Mouse (Mus musculus): ENCODE data around the gene Gpr153.
A peak's percentile ranks its signal among the peaks of the same experiment; 100 is the strongest.

Gene Gpr153

GRCm38 (mm10) chr4:152290991-152291390, 17.0 kb downstream of the Gpr153 start:
- no peak for DNase-seq

DNA sequence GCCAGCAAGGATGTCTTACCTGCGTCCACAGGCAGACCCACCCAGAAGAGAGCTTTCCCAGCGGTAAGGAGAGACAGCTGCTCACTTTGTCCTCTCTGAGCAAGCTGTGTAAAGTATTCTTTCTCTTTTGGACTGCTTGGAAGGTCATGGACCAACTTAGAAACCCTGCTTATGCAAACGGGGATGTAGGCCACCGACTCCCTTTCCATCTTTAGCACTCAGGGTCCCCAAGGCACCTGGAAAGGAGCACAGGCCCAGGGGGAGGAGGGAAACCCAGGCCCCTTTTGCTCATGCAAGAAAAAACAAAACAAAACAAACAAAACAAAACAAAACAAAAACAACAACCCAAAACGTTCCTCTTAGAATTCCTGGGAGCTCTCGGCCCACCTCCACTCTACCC, 17.5 kb downstream of the Gpr153 start, which contains the start of gene Hes3:
Gene Hes3 (minus strand): TSS at position 101 of the 400 bp plus-strand sequence.
- no peak for DNase-seq

DNA sequence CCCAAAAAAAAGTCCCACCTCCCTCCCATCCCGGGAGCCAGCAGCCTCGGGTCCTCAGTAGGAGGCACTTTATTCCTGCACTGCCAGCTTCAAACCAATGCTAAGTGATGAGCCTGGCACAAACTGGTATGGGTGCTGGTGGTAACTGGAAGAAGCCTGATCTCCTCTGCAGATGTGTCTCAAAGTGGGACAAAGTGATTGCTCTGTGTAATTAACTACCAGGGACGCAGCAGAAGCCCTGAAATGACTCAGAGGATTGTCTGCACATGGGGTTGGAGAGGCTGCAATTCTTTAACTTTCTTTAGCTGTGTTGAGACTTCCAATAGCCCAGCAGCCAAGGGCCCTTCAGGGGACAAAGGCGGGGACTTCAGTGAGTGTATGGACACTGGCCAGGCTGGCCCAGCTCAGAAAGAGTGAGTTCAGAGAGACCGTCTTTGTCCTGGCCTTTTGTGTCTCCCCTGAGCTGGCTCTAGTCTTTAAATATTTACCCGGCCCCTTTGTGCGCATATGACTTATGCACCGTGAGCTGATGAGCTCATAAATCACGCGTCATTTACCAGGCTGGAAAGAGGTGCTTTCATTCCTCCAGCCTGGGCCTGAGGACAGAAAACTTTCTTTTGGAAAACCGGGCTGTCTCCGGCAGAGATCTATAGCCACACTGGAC, 18.2 kb downstream of the Gpr153 start:
- no peak for DNase-seq

GRCm38 (mm10) chr4:152294188-152294929, 20.3 kb downstream of the Gpr153 start:
- DNase-seq: no peak

GRCm38 (mm10) chr4:152295916-152296315, 21.9 kb downstream of the Gpr153 start:
- DNase-seq: no peak

DNA sequence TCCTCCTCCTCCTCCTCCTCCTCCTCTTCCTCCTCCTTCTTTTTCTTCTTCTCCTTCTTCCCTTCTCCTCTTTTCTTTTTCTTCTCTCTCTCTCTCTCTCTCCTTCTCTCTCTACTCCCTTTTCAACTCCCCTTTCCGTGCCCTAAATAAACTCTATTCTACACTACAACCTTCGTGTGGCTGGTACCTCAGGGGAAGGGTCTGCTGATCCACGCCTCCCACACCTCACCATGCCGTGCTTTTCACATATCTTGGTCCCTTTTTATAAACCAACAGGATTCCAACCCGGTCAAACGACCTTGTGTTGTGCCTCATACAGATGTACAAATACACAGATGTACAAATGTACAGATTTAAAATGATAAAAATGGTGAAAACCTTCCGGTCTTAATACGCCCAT, 22.3 kb downstream of the Gpr153 start:
- DNase-seq: no peak

DNA sequence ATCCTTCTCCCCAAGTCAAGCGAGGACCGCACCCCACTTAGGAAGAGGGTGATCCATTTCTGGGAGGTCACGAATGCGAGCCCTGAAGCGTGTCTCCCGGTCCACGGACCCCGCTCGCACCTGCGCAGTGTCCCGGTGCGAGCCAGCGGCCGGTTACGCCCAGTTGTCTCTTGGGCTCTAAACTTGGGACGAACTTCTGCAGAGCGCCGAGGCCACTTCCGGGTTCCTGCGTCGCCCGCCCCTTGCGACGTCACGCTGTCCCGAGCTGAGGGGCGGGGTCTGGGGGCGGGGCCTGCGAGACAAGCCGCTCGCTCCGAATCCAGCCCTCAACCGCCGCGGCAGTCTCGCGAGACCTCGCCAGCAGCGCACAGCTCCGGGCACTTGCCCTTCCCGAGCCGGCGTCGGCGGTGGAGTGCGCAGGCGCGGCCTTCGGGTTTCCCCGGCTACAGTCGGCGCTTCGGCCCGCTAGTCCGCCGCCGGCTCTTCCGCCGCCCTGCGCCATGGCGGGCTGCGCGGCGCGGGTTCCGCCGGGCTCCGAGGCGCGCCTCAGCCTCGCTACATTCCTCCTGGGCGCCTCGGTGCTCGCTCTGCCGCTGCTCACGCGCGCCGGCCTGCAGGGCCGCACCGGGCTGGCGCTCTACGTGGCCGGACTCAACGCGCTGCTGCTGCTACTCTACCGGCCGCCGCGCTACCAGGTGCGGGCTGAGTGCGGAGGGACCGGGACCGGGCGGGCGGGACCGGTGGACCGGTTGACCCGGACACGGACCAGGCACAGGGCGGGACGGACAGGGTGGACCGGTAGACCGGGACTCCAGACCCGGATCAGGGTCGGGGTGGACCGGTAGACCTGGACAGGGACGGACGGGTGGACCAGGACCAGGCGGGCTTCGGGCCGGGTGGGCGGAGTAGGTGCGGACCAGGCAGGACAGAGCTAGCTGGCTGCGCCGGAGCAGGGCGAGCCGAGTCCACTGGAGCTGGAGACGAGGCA, 23.1 kb downstream of the Gpr153 start, which contains the start of gene Icmt:
Gene Icmt (plus strand): TSS at position 354 of the 988 bp plus-strand sequence.
- DNase-seq: peak; percentile 100

DNA sequence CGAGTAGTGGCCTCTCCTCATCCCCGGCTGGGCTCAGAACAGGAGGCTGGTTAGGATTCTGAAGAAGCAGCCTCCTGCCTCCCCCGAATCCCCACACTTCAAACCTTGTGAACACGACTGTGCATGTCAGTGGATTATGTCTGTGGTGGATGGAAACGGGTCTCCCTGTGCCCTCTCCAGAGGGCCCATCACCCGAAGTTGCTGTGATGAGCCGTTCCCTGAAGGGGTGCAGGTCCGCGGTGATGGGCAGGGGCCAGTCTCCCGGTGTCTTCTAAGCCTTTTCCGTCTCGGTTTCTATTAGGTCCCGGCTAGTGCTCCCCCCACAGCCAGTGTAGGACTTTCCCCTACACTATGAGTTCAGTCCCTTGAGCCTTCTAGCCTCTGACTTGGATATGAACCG, 24.8 kb downstream of the Gpr153 start:
- no peak for DNase-seq

GRCm38 (mm10) chr4:152300375-152300774, 26.3 kb downstream of the Gpr153 start:
- DNase-seq: no peak

DNA sequence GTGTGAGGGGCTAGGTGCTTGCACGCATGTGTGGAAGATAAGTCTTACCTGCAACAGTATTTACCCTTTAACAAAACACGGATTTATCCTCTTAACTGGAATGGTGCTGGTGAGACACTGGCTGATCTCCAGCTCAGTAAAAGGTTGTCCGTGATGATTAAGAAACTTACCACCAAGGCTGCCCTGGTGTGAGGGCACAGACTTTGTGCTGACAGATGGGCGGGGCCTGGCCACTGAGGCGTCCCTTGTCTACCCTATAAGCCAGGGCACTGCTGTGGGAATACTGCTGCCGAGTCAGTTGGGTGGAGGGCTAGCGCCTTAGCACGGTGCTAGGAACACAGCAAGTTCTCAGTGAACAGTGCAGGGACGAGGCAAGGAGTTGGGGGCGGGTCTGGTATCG, 28.0 kb downstream of the Gpr153 start:
- DNase-seq: no peak

DNA sequence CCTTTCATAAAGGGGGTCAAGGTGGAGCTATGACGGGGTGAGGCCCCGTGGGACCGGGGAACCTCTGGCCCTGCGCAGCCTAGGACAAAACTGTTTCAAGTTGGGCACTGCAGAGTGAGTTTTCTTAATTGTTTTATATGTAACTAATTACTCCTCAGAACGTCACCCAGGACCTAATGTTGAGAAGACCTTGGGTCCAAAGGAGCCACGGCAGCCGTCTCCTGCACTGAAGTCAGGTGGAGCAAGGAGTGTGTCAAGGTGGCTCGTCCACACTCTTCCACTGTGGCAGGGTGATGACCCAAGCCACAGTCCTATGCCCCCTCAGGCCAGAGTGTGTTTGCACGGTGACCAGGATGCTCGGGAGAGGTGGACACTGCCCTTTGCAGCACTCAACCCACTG, 29.1 kb downstream of the Gpr153 start:
- DNase-seq: no peak

- no peak for DNase-seq
Measured at GRCm38 (mm10) chr4:152304685-152305084, 30.7 kb downstream of the Gpr153 start.

DNA sequence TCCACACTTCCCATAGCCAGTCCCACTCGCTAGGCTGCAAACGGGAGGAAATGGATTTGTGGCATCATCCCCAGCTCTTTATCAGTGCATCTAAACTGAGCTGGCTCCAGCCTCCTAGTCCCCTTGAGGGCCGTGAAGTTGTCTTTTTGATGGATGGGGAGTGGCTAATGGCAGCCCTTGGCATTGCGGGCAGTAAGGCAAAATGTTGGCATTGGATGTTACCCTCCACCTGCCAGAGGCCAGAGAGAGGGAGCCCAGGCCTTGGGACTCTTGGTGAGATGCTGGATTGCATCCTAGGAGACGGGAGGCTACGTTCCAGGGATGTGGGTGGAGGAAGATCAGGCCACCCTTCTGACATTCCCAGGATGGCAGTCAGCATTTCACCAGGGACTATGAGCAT, 32.0 kb downstream of the Gpr153 start:
- DNase-seq: no peak

GRCm38 (mm10) chr4:152307542-152307941, 33.5 kb downstream of the Gpr153 start:
- DNase-seq: no peak

DNA sequence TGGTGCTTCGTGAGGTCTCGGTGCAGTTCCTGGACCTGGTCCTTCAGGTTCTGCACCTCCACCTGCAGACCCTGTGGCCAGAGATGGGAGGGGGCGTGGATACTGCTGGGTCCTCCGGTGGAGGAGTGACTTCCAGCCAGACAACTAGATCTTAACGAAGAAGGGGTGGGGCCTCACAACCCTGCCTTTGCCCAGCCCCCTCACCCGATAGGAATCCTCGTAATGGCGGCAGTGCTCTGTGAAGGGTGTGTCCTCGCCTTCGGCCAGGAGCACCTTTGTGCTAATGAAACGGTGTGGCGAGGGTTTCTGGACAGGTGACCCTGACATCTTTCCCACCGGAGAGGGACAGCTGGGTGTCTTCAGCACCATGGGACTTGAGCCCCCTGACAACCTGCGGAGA, 38.2 kb downstream of the Gpr153 start:
- no peak for DNase-seq

DNA sequence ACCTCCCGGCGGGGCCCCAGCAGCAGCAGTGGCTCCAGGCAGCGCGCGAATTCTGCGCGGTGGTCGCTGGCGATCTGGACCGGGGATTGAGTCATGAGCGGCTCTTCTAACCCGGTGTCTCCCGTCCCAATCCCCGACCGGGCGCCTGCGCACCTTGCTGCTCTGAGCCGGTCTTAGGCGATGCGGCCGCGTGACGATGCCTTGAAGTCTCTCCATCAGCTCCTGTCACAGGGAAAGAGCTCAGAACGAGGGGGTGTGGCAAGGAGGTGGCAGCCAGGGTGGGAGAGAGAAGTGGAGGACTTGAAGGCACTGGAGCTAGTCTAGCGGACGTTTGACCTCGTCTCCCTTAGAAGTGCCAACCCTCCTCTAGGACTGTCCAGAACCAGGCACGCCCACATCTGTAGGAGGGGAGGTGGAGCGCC, 39.2 kb downstream of the Gpr153 start:
- DNase-seq: no peak

- peak; percentile 69 for DNase-seq
Measured at GRCm38 (mm10) chr4:152313934-152314333, 39.9 kb downstream of the Gpr153 start.

- peak; percentile 24 for DNase-seq
Measured at GRCm38 (mm10) chr4:152315498-152316213, 41.6 kb downstream of the Gpr153 start.

GRCm38 (mm10) chr4:152317631-152318033, 43.6 kb downstream of the Gpr153 start:
- DNase-seq: no peak

DNA sequence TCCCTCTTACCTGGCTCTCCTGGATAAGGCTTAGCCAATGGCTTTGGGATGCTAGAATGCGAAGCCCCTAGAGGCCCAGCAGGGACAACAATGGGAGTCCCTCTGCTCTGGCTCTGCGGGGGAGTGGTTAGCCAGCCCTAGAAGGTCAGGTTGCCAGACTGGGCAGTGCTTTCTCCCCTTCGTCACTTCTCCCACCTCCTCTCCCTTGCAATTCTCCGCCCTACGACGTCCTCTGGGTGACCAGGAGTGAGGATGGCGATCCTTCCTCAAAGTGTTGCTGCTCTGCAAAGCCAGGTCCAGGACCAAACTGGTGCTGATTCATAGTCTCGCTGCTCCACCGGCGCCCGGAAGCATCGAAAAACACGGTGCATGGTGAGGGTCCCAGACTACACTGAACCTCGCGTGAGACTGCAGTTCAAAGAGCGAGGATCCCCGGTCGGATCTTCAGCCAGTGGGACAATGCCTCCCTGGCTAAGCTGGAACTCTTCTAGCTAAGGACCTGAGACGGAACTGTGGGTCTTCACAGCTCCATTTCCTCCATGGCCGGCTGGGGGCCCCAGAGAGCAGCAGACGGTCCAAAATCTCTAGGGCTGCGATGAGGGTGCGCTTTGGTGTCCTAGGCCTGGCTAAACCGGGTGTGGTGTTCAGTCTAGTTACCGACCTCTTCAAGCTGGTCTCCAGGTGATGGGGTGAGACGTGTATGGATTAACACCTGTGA, 44.6 kb downstream of the Gpr153 start, which contains the start of gene Rnf207:
Gene Rnf207 (minus strand): TSS at position 477 of the 718 bp plus-strand sequence.
- peak; percentile 60 for DNase-seq

DNA sequence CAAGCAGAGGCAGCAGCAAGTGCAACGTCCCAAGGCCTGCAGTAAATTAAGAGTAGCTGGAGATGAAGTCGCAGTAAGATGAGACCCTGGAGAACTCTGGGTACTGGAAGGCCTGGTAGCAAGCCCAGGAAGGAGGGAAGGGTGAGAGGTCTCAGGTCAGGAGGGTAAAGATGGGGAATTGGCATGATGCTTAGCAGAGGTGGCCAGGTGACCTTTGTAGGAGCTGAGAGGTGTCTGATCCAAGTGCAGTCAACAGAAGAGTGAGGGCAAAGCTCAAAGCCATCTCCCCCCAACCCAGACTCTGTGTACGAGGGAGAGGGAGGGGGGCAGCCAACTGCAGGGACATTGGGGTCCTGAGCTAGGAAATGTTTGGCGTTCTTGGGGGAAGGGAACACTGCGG, 47.4 kb downstream of the Gpr153 start:
- no peak for DNase-seq

Measured in right cerebral cortex, postnatal 14 days (tissue).